Mouse (Mus musculus) neural tube, embryonic 13.5 days (tissue): ENCODE results near the gene Uhrf1bp1. TPM values are rescaled to one million over a fixed set of nuclear protein-coding genes. Genes with fewer than 3 reads are reported as not detected.

Source experiments
- ATAC-seq: fragments of 200-750 bp; cut with Nextera tagmentation; 2 replicates; pipeline ENCODE4 v1.8.0; 2017; ENCODE audit warnings: low read depth, mild to moderate bottlenecking, moderate TSS enrichment, moderate library complexity
- H3K27ac ChIP-seq: fragments of 300-500 bp; sonication (generic); replicated peaks from 2 replicates; pipeline ENCODE4 v1.5.1; 2015; ENCODE audit warnings: moderate library complexity, mild to moderate bottlenecking, inconsistent platforms
- H3K27me3 ChIP-seq: fragments of 300-500 bp; sonication (generic); 2 replicates; pipeline ENCODE4 v1.6.1; 2015; ENCODE audit warnings: mild to moderate bottlenecking, inconsistent platforms
- H3K36me3 ChIP-seq: fragments of 300-500 bp; sonication (generic); 2 replicates; pipeline ENCODE4 v1.6.1; 2015; ENCODE audit warnings: mild to moderate bottlenecking, inconsistent platforms
- H3K4me1 ChIP-seq: fragments of 300-500 bp; sonication (generic); replicated peaks from 2 replicates; pipeline ENCODE4 v1.6.1; 2015; ENCODE audit warnings: inconsistent platforms
- H3K4me2 ChIP-seq: fragments of 300-500 bp; sonication (generic); 2 replicates; pipeline ENCODE4 v1.6.1; 2015; ENCODE audit warnings: inconsistent platforms, mild to moderate bottlenecking, moderate library complexity
- H3K4me3 ChIP-seq: fragments of 300-500 bp; sonication (generic); 2 replicates; pipeline ENCODE4 v1.5.1; 2015; ENCODE audit warnings: mild to moderate bottlenecking, inconsistent platforms
- H3K9ac ChIP-seq: fragments of 300-500 bp; sonication (generic); 2 replicates; pipeline ENCODE4 v1.6.1; 2015; ENCODE audit warnings: moderate library complexity, mild to moderate bottlenecking, inconsistent platforms
- H3K9me3 ChIP-seq: fragments of 300-500 bp; sonication (generic); 2 replicates; pipeline ENCODE4 v1.6.1; 2016; ENCODE audit warnings: inconsistent platforms
- WGBS: fragments of 180-500 bp; shearing (Covaris S2); methylation state at CpG from one replicate; pipeline ENCODE4 v1.1.7; 2015; 5-methylcytosine and 5-hydroxymethylcytosine counted together
- polyA plus RNA-seq: library from polyadenylated mRNA; unstranded; fragments of >200 nt; fragmentation: Nextera tagmentation; extraction: Ambion mirVana; gene quantifications from 2 replicates; pipeline ENCODE4 v1.2.1, GENCODE M21; 2015

Uhrf1bp1 gene
- polyA plus RNA-seq, 1 experiment from 2014 or later: 6.0 TPM

- no peaks in the 10 kb centered on the region for H3K9me3 ChIP-seq
- WGBS: 2% methylated on average over 52 of the region's 52 CpGs
- H3K36me3 ChIP-seq: peaks cover 27% of the 10 kb centered on the region
- peak overlapping the region; percentile 89 for H3K4me2 ChIP-seq
- H3K27ac ChIP-seq: peak overlapping the region; percentile 87
- H3K4me3 ChIP-seq: peak overlapping the region; percentile 90
- H3K27me3 ChIP-seq: no peaks in the 10 kb centered on the region
- peak; percentile 78 for ATAC-seq
- peaks cover 41% of the 10 kb centered on the region for H3K4me1 ChIP-seq
- H3K9ac ChIP-seq: peak overlapping the region; percentile 91
Measured at GRCm38 (mm10) chr17:27856798-27857648, 782 bp downstream of the Uhrf1bp1 start.

- H3K4me2 ChIP-seq: peak overlapping the region; percentile 89
- no peaks in the 10 kb centered on the region for H3K9me3 ChIP-seq
- WGBS: 45% methylated on average over 11 of the region's 11 CpGs
- no peak for ATAC-seq
- H3K27ac ChIP-seq: peak overlapping the region; percentile 87; the same call in 1 of the 2 replicates
- peak overlapping the region; percentile 91 for H3K9ac ChIP-seq
- H3K4me3 ChIP-seq: peak overlapping the region; percentile 90
- peaks cover 41% of the 10 kb centered on the region for H3K4me1 ChIP-seq
- H3K27me3 ChIP-seq: no peaks in the 10 kb centered on the region
- peaks cover 19% of the 10 kb centered on the region for H3K36me3 ChIP-seq
Measured at GRCm38 (mm10) chr17:27857649-27858475, 1.6 kb downstream of the Uhrf1bp1 start.

- Histone ChIP-seq H3K4me1 (peaks cover 41% of the 10 kb centered on the region), H3K4me2 (peak overlapping the region; percentile 89; the same call in 1 of the 2 replicates), H3K27ac (no peak overlapping the region), H3K36me3 (peaks cover 6% of the 10 kb centered on the region), H3K9me3 (no peaks in the 10 kb centered on the region), H3K9ac (no peak overlapping the region), H3K27me3 (no peaks in the 10 kb centered on the region), H3K4me3 (no peak overlapping the region)
- no peak for ATAC-seq
- 36% methylated on average over 2 of the region's 2 CpGs for WGBS
Measured at GRCm38 (mm10) chr17:27859131-27859530, 2.9 kb downstream of the Uhrf1bp1 start.

GRCm38 (mm10) chr17:27865461-27865860 is 9.2 kb downstream of the Uhrf1bp1 start:
- Histone ChIP-seq H3K4me2 (no peak overlapping the region), H3K36me3 (no peaks in the 10 kb centered on the region), H3K4me3 (no peak overlapping the region), H3K9ac (no peak overlapping the region), H3K4me1 (peaks cover 9% of the 10 kb centered on the region; the same call in 1 of the 2 replicates), H3K27me3 (no peaks in the 10 kb centered on the region), H3K27ac (no peak overlapping the region), H3K9me3 (no peaks in the 10 kb centered on the region)
- ATAC-seq: no peak
- 65% methylated on average over 2 of the region's 2 CpGs for WGBS

GRCm38 (mm10) chr17:27866737-27867136 is 10.5 kb downstream of the Uhrf1bp1 start:
- no peak overlapping the region for H3K27ac ChIP-seq
- no peak overlapping the region for H3K9ac ChIP-seq
- H3K9me3 ChIP-seq: no peaks in the 10 kb centered on the region
- no peak overlapping the region for H3K4me3 ChIP-seq
- ATAC-seq: no peak
- no peaks in the 10 kb centered on the region for H3K27me3 ChIP-seq
- WGBS: 93% methylated on average over 4 of the region's 4 CpGs
- no peak overlapping the region for H3K4me2 ChIP-seq
- H3K36me3 ChIP-seq: no peaks in the 10 kb centered on the region
- H3K4me1 ChIP-seq: no peaks in the 10 kb centered on the region

- Histone ChIP-seq H3K9me3 (no peaks in the 10 kb centered on the region), H3K27ac (no peak overlapping the region), H3K9ac (no peak overlapping the region), H3K4me1 (no peaks in the 10 kb centered on the region), H3K27me3 (no peaks in the 10 kb centered on the region), H3K4me3 (no peak overlapping the region), H3K4me2 (no peak overlapping the region), H3K36me3 (no peaks in the 10 kb centered on the region)
- 93% methylated on average over 3 of the region's 3 CpGs for WGBS
- ATAC-seq: no peak
Measured at GRCm38 (mm10) chr17:27871851-27872250, 15.6 kb downstream of the Uhrf1bp1 start.

- ATAC-seq: no peak
- H3K27ac ChIP-seq: no peak overlapping the region
- no peak overlapping the region for H3K4me3 ChIP-seq
- H3K9me3 ChIP-seq: no peaks in the 10 kb centered on the region
- no peaks in the 10 kb centered on the region for H3K4me1 ChIP-seq
- 73% methylated on average over 3 of the region's 3 CpGs for WGBS
- 0 out of 2 replicates have a peak, but pooled peaks cover 3% of the 10 kb centered on the region for H3K36me3 ChIP-seq
- no peak overlapping the region for H3K4me2 ChIP-seq
- H3K27me3 ChIP-seq: no peaks in the 10 kb centered on the region
- H3K9ac ChIP-seq: no peak overlapping the region
Measured at GRCm38 (mm10) chr17:27873583-27873982, 17.3 kb downstream of the Uhrf1bp1 start.

GRCm38 (mm10) chr17:27874510-27874909 is 18.3 kb downstream of the Uhrf1bp1 start:
- no peak for ATAC-seq
- H3K9ac ChIP-seq: no peak overlapping the region
- H3K36me3 ChIP-seq: peaks cover 12% of the 10 kb centered on the region; the same call in 1 of the 2 replicates
- no peak overlapping the region for H3K27ac ChIP-seq
- no peak overlapping the region for H3K4me3 ChIP-seq
- no peak overlapping the region for H3K4me2 ChIP-seq
- H3K9me3 ChIP-seq: no peaks in the 10 kb centered on the region
- H3K27me3 ChIP-seq: no peaks in the 10 kb centered on the region
- no peaks in the 10 kb centered on the region for H3K4me1 ChIP-seq
- WGBS: 80% methylated on average over 5 of the region's 5 CpGs

- peaks cover 72% of the 10 kb centered on the region for H3K36me3 ChIP-seq
- ATAC-seq: no peak
- H3K4me2 ChIP-seq: no peak overlapping the region
- no peak overlapping the region for H3K4me3 ChIP-seq
- H3K27me3 ChIP-seq: no peaks in the 10 kb centered on the region
- H3K9ac ChIP-seq: no peak overlapping the region
- WGBS: 74% methylated on average over 11 of the region's 11 CpGs
- no peaks in the 10 kb centered on the region for H3K4me1 ChIP-seq
- no peaks in the 10 kb centered on the region for H3K9me3 ChIP-seq
- H3K27ac ChIP-seq: no peak overlapping the region
Measured at GRCm38 (mm10) chr17:27881518-27881917, 25.3 kb downstream of the Uhrf1bp1 start.

- H3K9ac ChIP-seq: no peak overlapping the region
- no peak overlapping the region for H3K27ac ChIP-seq
- peaks cover 88% of the 10 kb centered on the region for H3K36me3 ChIP-seq
- H3K4me3 ChIP-seq: no peak overlapping the region
- no peak overlapping the region for H3K4me2 ChIP-seq
- no peaks in the 10 kb centered on the region for H3K9me3 ChIP-seq
- H3K4me1 ChIP-seq: no peaks in the 10 kb centered on the region
- no peaks in the 10 kb centered on the region for H3K27me3 ChIP-seq
- no peak for ATAC-seq
- 91% methylated on average over 8 of the region's 8 CpGs for WGBS
Measured at GRCm38 (mm10) chr17:27883129-27883528, 26.9 kb downstream of the Uhrf1bp1 start.

GRCm38 (mm10) chr17:27883994-27884393 is 27.8 kb downstream of the Uhrf1bp1 start:
- WGBS: 93% methylated on average over 6 of the region's 6 CpGs

More at GRCm38 (mm10) chr17:27883994-27884393, 27.8 kb downstream of the Uhrf1bp1 start:
- Histone ChIP-seq H3K27ac (no peak overlapping the region), H3K9ac (no peak overlapping the region), H3K27me3 (no peaks in the 10 kb centered on the region), H3K9me3 (no peaks in the 10 kb centered on the region), H3K4me1 (no peaks in the 10 kb centered on the region), H3K4me3 (no peak overlapping the region), H3K36me3 (peaks cover 85% of the 10 kb centered on the region), H3K4me2 (no peak overlapping the region)
- ATAC-seq: no peak
